Mouse (Mus musculus): Measurements from ENCODE around the gene Slc22a7. TPM values are rescaled to one million over a fixed set of nuclear protein-coding genes. Genes with fewer than 3 reads are reported as not detected.
A peak's percentile ranks its signal among the peaks of the same experiment; 100 is the strongest.

The Slc22a7 gene
- polyA plus RNA-seq, 1 experiment from 2014 or later, result not detected

GRCm38 (mm10) chr17:46458439-46458838 is 20.2 kb upstream of the Slc22a7 start:
- 20% methylated on average over 3 of the region's 3 CpGs for WGBS
- no peak overlapping the region for H3K27ac ChIP-seq
- no peak overlapping the region for H3K4me3 ChIP-seq
- H3K9me3 ChIP-seq, result no peaks in the 10 kb centered on the region
- H3K27me3 ChIP-seq, result peaks cover 80% of the 10 kb centered on the region
- H3K36me3 ChIP-seq, result no peaks in the 10 kb centered on the region
- ATAC-seq (ENCODE audit: insufficient number of reproducible peaks, insufficient read depth, low FRiP score, low TSS enrichment), result no peak
- H3K4me1 ChIP-seq, result peaks cover 29% of the 10 kb centered on the region
- H3K9ac ChIP-seq, result no peak overlapping the region
- no peak overlapping the region for H3K4me2 ChIP-seq (replicated peaks)

GRCm38 (mm10) chr17:46457791-46458190 is 19.5 kb upstream of the Slc22a7 start:
- Histone ChIP-seq H3K9ac (no peak overlapping the region), H3K4me1 (peaks cover 29% of the 10 kb centered on the region), H3K4me2 (replicated peaks) (no peak overlapping the region), H3K27me3 (peaks cover 85% of the 10 kb centered on the region), H3K9me3 (no peaks in the 10 kb centered on the region), H3K4me3 (no peak overlapping the region), H3K27ac (no peak overlapping the region), H3K36me3 (no peaks in the 10 kb centered on the region)
- ATAC-seq (ENCODE audit: insufficient number of reproducible peaks, insufficient read depth, low FRiP score, low TSS enrichment), result no peak
- WGBS, result 15% methylated on average over 10 of the region's 10 CpGs

GRCm38 (mm10) chr17:46455110-46455691 is 16.9 kb upstream of the Slc22a7 start:
- Histone ChIP-seq H3K36me3 (no peaks in the 10 kb centered on the region), H3K4me2 (replicated peaks) (peak overlapping the region; percentile 89), H3K27me3 (peaks cover 75% of the 10 kb centered on the region), H3K27ac (no peak overlapping the region), H3K4me1 (peaks cover 16% of the 10 kb centered on the region), H3K9ac (peak overlapping the region; percentile 43), H3K4me3 (peak overlapping the region; percentile 40), H3K9me3 (no peaks in the 10 kb centered on the region)
- 2% methylated on average over 30 of the region's 33 CpGs for WGBS
- ATAC-seq (ENCODE audit: insufficient number of reproducible peaks, insufficient read depth, low FRiP score, low TSS enrichment), result no peak

- no peak overlapping the region for H3K27ac ChIP-seq
- peak overlapping the region; percentile 43 for H3K9ac ChIP-seq
- ATAC-seq (ENCODE audit: insufficient number of reproducible peaks, insufficient read depth, low FRiP score, low TSS enrichment), result no peak
- no peaks in the 10 kb centered on the region for H3K9me3 ChIP-seq
- peak overlapping the region; percentile 89 for H3K4me2 ChIP-seq (replicated peaks)
- peaks cover 15% of the 10 kb centered on the region for H3K4me1 ChIP-seq
- 2% methylated on average over 9 of the region's 9 CpGs for WGBS
- peak overlapping the region; percentile 40 for H3K4me3 ChIP-seq
- peaks cover 69% of the 10 kb centered on the region for H3K27me3 ChIP-seq
- H3K36me3 ChIP-seq, result no peaks in the 10 kb centered on the region
Measured at GRCm38 (mm10) chr17:46454539-46454938, 16.3 kb upstream of the Slc22a7 start.

GRCm38 (mm10) chr17:46453970-46454411 is 15.7 kb upstream of the Slc22a7 start:
- H3K4me1 ChIP-seq, result peaks cover 15% of the 10 kb centered on the region
- no peaks in the 10 kb centered on the region for H3K36me3 ChIP-seq
- no peak overlapping the region for H3K27ac ChIP-seq
- H3K9me3 ChIP-seq, result no peaks in the 10 kb centered on the region
- peak overlapping the region; percentile 40 for H3K4me3 ChIP-seq
- no peak for ATAC-seq (ENCODE audit: insufficient number of reproducible peaks, insufficient read depth, low FRiP score, low TSS enrichment)
- 2% methylated on average over 26 of the region's 26 CpGs for WGBS
- H3K4me2 ChIP-seq (replicated peaks), result peak overlapping the region; percentile 89
- peak overlapping the region; percentile 12; the same call in 1 of the 2 replicates for H3K9ac ChIP-seq
- peaks cover 64% of the 10 kb centered on the region for H3K27me3 ChIP-seq

- peaks cover 15% of the 10 kb centered on the region for H3K4me1 ChIP-seq
- H3K36me3 ChIP-seq, result no peaks in the 10 kb centered on the region
- peak overlapping the region; percentile 89 for H3K4me2 ChIP-seq (replicated peaks)
- H3K27me3 ChIP-seq, result peaks cover 58% of the 10 kb centered on the region
- H3K4me3 ChIP-seq, result no peak overlapping the region
- no peak overlapping the region for H3K9ac ChIP-seq
- H3K9me3 ChIP-seq, result no peaks in the 10 kb centered on the region
- no peak for ATAC-seq (ENCODE audit: insufficient number of reproducible peaks, insufficient read depth, low FRiP score, low TSS enrichment)
- no peak overlapping the region for H3K27ac ChIP-seq
- 7% methylated on average over 13 of the region's 13 CpGs for WGBS
Measured at GRCm38 (mm10) chr17:46453302-46453948, 15.2 kb upstream of the Slc22a7 start.

GRCm38 (mm10) chr17:46452683-46453082 is 14.4 kb upstream of the Slc22a7 start:
- Histone ChIP-seq H3K9me3 (no peaks in the 10 kb centered on the region), H3K4me2 (replicated peaks) (no peak overlapping the region), H3K9ac (no peak overlapping the region), H3K27ac (no peak overlapping the region), H3K4me1 (peaks cover 15% of the 10 kb centered on the region), H3K36me3 (no peaks in the 10 kb centered on the region), H3K27me3 (peaks cover 51% of the 10 kb centered on the region), H3K4me3 (no peak overlapping the region)
- 34% methylated on average over 5 of the region's 5 CpGs for WGBS
- no peak for ATAC-seq (ENCODE audit: insufficient number of reproducible peaks, insufficient read depth, low FRiP score, low TSS enrichment)

GRCm38 (mm10) chr17:46446264-46446663 is 8.0 kb upstream of the Slc22a7 start:
- no peak overlapping the region for H3K4me2 ChIP-seq (replicated peaks)
- peaks cover 56% of the 10 kb centered on the region for H3K27me3 ChIP-seq
- H3K4me3 ChIP-seq, result no peak overlapping the region
- no peaks in the 10 kb centered on the region for H3K9me3 ChIP-seq
- H3K36me3 ChIP-seq, result no peaks in the 10 kb centered on the region
- H3K27ac ChIP-seq, result no peak overlapping the region
- peaks cover 24% of the 10 kb centered on the region for H3K4me1 ChIP-seq
- no peak for ATAC-seq (ENCODE audit: insufficient number of reproducible peaks, insufficient read depth, low FRiP score, low TSS enrichment)
- WGBS, result 91% methylated on average over 16 of the region's 16 CpGs
- no peak overlapping the region for H3K9ac ChIP-seq

- Histone ChIP-seq H3K9me3 (no peaks in the 10 kb centered on the region), H3K4me2 (replicated peaks) (peak overlapping the region; percentile 78), H3K36me3 (no peaks in the 10 kb centered on the region), H3K27ac (no peak overlapping the region), H3K9ac (peak overlapping the region; percentile 58), H3K27me3 (peaks cover 61% of the 10 kb centered on the region), H3K4me1 (peaks cover 24% of the 10 kb centered on the region), H3K4me3 (peak overlapping the region; percentile 39)
- under 1% methylated on average over 49 of the region's 50 CpGs for WGBS
- ATAC-seq (ENCODE audit: insufficient number of reproducible peaks, insufficient read depth, low FRiP score, low TSS enrichment), result no peak
Measured at GRCm38 (mm10) chr17:46444839-46445579, 6.8 kb upstream of the Slc22a7 start.

GRCm38 (mm10) chr17:46439176-46439575 is 919 bp upstream of the Slc22a7 start:
- Histone ChIP-seq H3K9ac (no peak overlapping the region), H3K4me3 (no peak overlapping the region), H3K9me3 (no peaks in the 10 kb centered on the region), H3K27me3 (peaks cover 41% of the 10 kb centered on the region), H3K27ac (no peak overlapping the region), H3K36me3 (no peaks in the 10 kb centered on the region), H3K4me2 (replicated peaks) (no peak overlapping the region), H3K4me1 (peaks cover 13% of the 10 kb centered on the region; the same call in 1 of the 2 replicates)
- ATAC-seq (ENCODE audit: insufficient number of reproducible peaks, insufficient read depth, low FRiP score, low TSS enrichment), result no peak
- 95% methylated on average over 10 of the region's 10 CpGs for WGBS

- 29% methylated on average over 23 of the region's 23 CpGs for WGBS
- H3K36me3 ChIP-seq, result no peaks in the 10 kb centered on the region
- peaks cover 17% of the 10 kb centered on the region for H3K27me3 ChIP-seq
- no peaks in the 10 kb centered on the region for H3K9me3 ChIP-seq
- H3K4me2 ChIP-seq (replicated peaks), result 0 out of 2 replicates have a peak overlapping the region, but pooled peaks have one; percentile 17
- H3K4me1 ChIP-seq, result 0 out of 2 replicates have a peak, but pooled peaks cover 11% of the 10 kb centered on the region
- H3K4me3 ChIP-seq, result no peak overlapping the region
- no peak overlapping the region for H3K27ac ChIP-seq
- no peak overlapping the region for H3K9ac ChIP-seq
- peak; percentile 71; the same call in 1 of the 2 replicates for ATAC-seq (ENCODE audit: insufficient number of reproducible peaks, insufficient read depth, low FRiP score, low TSS enrichment)
Measured at GRCm38 (mm10) chr17:46436672-46437366, 1.4 kb downstream of the Slc22a7 start.

Data from embryonic facial prominence, embryonic 12.5 days (tissue).